Mouse (Mus musculus) midbrain, embryonic 16.5 days (tissue): Measurements from ENCODE around the gene Id2. TPM values are rescaled to one million over a fixed set of nuclear protein-coding genes. Genes with fewer than 3 reads are reported as not detected.
A peak's percentile ranks its signal among the peaks of the same experiment; 100 is the strongest.

ENCODE experiments used
- ATAC-seq: fragments of 200-750 bp; cut with Nextera tagmentation; 2 replicates; pipeline ENCODE4 v1.8.0; 2017; ENCODE audit warnings: moderate TSS enrichment
- H3K27ac ChIP-seq: fragments of 300-500 bp; sonication (generic); 2 replicates; pipeline ENCODE4 v1.5.1; 2014; ENCODE audit warnings: mild to moderate bottlenecking, low read length, mixed read lengths
- H3K27me3 ChIP-seq: fragments of 300-500 bp; sonication (generic); 2 replicates; pipeline ENCODE4 v1.6.1; 2014; ENCODE audit warnings: low read depth, low read length, mixed read lengths; ENCODE audit not compliant: control insufficient read depth, insufficient read depth
- H3K36me3 ChIP-seq: fragments of 300-500 bp; sonication (generic); 2 replicates; pipeline ENCODE4 v1.6.1; 2014; ENCODE audit warnings: mild to moderate bottlenecking, low read length, moderate library complexity, mixed read lengths; ENCODE audit not compliant: control insufficient read depth, insufficient read depth
- H3K4me1 ChIP-seq: fragments of 300-500 bp; sonication (generic); 2 replicates; pipeline ENCODE4 v1.6.1; 2014; ENCODE audit warnings: mild to moderate bottlenecking, low read length, mixed read lengths; ENCODE audit not compliant: control insufficient read depth, insufficient read depth
- H3K4me2 ChIP-seq: fragments of 300-500 bp; sonication (generic); 2 replicates; pipeline ENCODE4 v1.6.1; 2014; ENCODE audit warnings: mild to moderate bottlenecking, low read length, mixed read lengths
- H3K4me3 ChIP-seq: fragments of 300-500 bp; sonication (generic); 2 replicates; pipeline ENCODE4 v1.5.1; 2014; ENCODE audit warnings: low read depth, mild to moderate bottlenecking, low read length, moderate library complexity, mixed read lengths
- H3K9ac ChIP-seq: fragments of 300-500 bp; sonication (generic); 2 replicates; pipeline ENCODE4 v1.6.1; 2014; ENCODE audit warnings: low read depth, low read length, mixed read lengths
- H3K9me3 ChIP-seq: fragments of 300-500 bp; sonication (generic); replicated peaks from 2 replicates; pipeline ENCODE4 v1.6.1; 2014; ENCODE audit warnings: mild to moderate bottlenecking, low read length, mixed read lengths; ENCODE audit not compliant: control insufficient read depth, poor library complexity, severe bottlenecking
- WGBS: fragments of 180-500 bp; shearing (Covaris S2); extraction: QIAGEN DNeasy Blood & Tissue Kit; methylation state at CpG from one replicate; pipeline ENCODE4 v1.1.7; 2014; 5-methylcytosine and 5-hydroxymethylcytosine counted together
- polyA plus RNA-seq: library from polyadenylated mRNA; unstranded; fragments of >200 nt; fragmentation: Nextera tagmentation; extraction: Ambion mirVana; gene quantifications from 2 replicates; pipeline ENCODE4 v1.2.1, GENCODE M21; 2015

The Id2 gene
- polyA plus RNA-seq, 1 experiment from 2014 or later: 176 TPM

DNA sequence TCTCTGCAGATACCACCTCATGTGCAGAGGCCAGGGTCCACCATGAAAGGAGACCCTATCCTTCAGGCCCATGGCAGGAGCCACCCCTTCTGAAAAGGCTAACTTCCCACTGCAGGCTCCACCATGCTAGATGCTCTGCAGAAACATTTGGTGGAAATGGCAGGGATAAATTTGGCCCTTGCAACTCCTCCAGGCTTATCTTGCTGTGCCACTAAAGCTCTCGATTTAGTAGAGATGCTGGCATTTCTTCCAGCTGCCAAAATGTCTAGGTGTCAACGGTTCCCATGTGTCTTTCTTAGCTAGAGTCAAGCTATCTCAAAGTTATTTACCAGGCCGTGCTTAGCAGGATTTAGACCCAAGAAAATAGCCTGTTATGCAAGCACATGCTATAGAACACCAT lies 22.6 kb downstream of the Id2 start:
- no peak for ATAC-seq
- Histone ChIP-seq H3K4me3 (no peak overlapping the region), H3K27ac (no peak overlapping the region), H3K36me3 (no peaks in the 10 kb centered on the region), H3K9me3 (no peaks in the 10 kb centered on the region), H3K4me1 (no peaks in the 10 kb centered on the region), H3K9ac (no peak overlapping the region), H3K4me2 (no peak overlapping the region), H3K27me3 (no peaks in the 10 kb centered on the region)
- WGBS: 86% methylated on average over 3 of the region's 3 CpGs

DNA sequence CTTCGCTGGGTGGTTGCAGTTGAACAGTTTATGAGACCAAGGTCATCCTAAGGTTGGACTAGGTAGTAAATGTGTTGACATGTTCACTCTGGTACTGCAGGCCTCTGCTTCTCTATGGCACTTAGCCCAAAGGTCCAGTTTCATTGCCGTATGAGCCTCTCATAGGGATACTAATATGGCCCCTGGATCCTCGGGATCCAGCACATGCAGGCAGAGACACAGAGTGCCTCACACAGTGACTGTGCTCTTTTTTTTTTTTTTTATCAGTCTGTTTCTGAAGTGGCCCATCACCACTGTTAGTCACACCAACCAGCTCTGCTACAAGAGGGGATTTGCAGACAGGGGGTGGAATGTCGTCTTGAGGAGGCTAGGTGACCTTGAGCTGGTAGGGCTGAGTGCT lies 23.6 kb downstream of the Id2 start:
- H3K4me3 ChIP-seq: no peak overlapping the region
- H3K4me2 ChIP-seq: no peak overlapping the region
- no peaks in the 10 kb centered on the region for H3K27me3 ChIP-seq
- no peak overlapping the region for H3K9ac ChIP-seq
- H3K27ac ChIP-seq: no peak overlapping the region
- no peaks in the 10 kb centered on the region for H3K9me3 ChIP-seq
- whole genome bisulfite sequencing: 80% methylated on average over 4 of the region's 4 CpGs
- H3K4me1 ChIP-seq: no peaks in the 10 kb centered on the region
- ATAC-seq: no peak
- H3K36me3 ChIP-seq: no peaks in the 10 kb centered on the region

DNA sequence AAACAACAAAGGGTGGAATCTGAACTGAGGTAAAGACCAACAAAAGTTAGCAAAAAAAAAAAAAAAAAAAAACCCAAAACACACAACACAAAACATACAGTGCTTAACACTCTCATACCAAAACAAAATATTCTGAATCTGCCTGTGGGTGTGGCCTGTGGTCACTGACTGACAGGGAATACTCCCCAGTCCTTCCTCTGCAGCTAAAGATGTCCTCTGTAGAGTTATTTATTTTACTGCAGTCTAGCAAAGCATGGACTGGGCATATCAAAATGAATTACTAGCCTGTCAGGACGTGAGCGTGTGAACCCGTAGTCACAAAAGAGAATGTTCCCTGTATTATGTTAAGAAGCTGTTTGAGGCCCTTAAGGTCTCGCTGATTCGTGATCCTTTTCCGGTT lies 34.7 kb downstream of the Id2 start:
- Histone ChIP-seq H3K4me2 (no peak overlapping the region), H3K27ac (no peak overlapping the region), H3K9ac (no peak overlapping the region), H3K27me3 (no peaks in the 10 kb centered on the region), H3K4me3 (no peak overlapping the region), H3K36me3 (peaks cover 11% of the 10 kb centered on the region), H3K9me3 (no peaks in the 10 kb centered on the region), H3K4me1 (no peaks in the 10 kb centered on the region)
- no peak; the same call in 1 of the 2 replicates for ATAC-seq
- WGBS: 66% methylated on average over 6 of the region's 6 CpGs

DNA sequence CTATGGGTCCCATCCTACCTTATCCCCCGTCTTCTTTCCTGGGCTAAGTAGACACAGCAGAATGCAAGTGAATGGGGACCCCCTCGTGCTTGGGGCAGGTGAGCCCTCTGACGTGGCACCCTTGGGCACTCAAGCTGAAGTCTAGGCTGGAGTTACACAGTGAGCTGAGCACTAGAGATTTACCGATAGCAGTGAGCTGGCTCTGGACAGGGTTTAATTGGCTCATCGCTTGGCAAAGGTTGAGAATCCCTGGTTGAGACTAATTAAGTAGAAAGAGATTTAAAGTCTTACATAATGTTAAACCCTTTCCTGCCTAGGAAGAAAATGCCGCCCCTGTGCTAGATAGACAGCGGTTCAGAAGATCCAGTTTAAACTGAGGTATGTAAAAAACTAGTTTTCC lies 36.0 kb downstream of the Id2 start:
- Histone ChIP-seq H3K27ac (no peak overlapping the region; the same call in 1 of the 2 replicates), H3K36me3 (peaks cover 20% of the 10 kb centered on the region), H3K4me1 (no peaks in the 10 kb centered on the region), H3K4me2 (no peak overlapping the region), H3K9ac (no peak overlapping the region), H3K4me3 (no peak overlapping the region), H3K27me3 (no peaks in the 10 kb centered on the region), H3K9me3 (no peaks in the 10 kb centered on the region)
- ATAC-seq: no peak
- WGBS: 73% methylated on average over 7 of the region's 7 CpGs

DNA sequence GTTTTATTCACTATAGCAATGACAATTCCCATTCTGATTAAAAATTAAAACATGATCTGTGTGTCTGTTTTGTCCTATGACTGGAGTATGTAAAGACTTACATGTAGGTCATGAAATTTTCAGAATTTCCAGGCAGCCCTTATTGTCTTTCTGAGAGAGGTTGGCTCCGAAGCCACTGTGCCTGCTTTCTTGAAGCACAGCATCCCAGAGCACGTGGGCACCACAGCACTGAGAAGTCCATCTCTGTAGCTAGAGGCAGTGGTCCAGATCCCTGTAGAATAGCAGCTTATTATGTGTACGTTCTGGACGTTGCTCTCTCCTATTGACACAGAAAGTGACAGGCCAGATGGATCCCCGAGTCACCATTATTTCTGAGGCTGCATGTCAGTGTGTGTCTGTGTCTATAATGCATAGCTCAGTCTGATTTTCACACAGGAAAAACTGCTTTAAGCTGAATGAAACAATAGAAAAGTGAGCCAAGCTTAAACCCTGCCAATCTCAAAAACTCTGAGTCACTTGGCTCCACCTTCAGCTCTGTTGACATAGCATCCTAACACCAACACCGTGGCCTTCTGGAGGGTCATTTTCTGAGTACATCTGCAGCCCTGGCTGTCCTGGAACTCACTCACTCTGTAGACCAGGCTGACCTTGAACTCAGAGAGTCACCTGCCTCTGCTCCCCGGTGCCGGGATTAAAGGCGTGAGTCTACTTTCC lies 37.3 kb downstream of the Id2 start:
- WGBS: 69% methylated on average over 9 of the region's 9 CpGs
- Histone ChIP-seq H3K4me3 (no peak overlapping the region), H3K36me3 (peaks cover 26% of the 10 kb centered on the region), H3K9me3 (no peaks in the 10 kb centered on the region), H3K4me1 (no peaks in the 10 kb centered on the region), H3K27ac (no peak overlapping the region), H3K4me2 (no peak overlapping the region), H3K9ac (no peak overlapping the region), H3K27me3 (no peaks in the 10 kb centered on the region)
- ATAC-seq: no peak

DNA sequence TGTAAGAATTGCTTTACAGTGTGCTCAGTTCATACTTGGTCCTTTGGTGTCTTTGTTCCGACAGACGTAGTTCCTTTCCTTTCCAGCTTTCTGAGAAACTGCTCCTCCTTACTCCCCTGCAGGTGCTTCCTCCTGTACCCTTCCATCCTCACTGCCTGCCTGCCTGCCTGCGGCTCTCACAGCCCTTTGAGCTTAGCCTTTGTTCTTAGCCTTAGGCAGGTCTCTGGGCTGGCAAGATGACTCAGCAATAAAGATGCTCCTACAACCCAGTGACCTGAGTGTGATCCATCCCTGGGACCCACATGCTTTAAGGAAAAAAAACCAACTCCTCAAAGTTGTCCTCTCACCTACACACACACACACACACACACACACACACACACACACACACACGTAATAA lies 42.0 kb downstream of the Id2 start:
- Histone ChIP-seq H3K4me3 (no peak overlapping the region), H3K4me1 (no peaks in the 10 kb centered on the region), H3K9me3 (no peaks in the 10 kb centered on the region), H3K4me2 (no peak overlapping the region), H3K9ac (no peak overlapping the region), H3K36me3 (peaks cover 44% of the 10 kb centered on the region), H3K27me3 (no peaks in the 10 kb centered on the region), H3K27ac (no peak overlapping the region)
- WGBS: 50% methylated on average over 4 of the region's 4 CpGs
- ATAC-seq: 0 out of 2 replicates have a peak, but pooled peaks have one; percentile 43

DNA sequence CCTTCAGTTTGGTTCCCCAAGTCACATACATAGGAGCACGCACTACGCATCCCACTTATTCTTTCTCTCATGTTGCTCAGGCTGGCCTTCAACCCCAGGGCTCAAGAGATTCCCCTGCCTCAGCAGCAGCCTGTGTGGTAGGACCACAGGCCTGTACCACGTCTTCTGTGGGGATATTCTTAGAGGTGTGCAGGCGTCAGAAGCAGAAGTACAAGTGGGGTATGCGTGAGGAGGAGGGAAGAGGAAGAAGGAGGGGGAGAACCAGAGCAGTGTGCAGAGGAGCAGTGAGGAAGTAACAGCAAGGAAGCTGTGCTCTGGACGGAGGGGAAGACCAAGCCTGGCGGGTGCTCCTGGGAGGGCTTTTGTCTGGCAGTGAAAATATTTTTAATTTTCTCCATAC lies 42.4 kb downstream of the Id2 start:
- Histone ChIP-seq H3K27ac (no peak overlapping the region), H3K9me3 (no peaks in the 10 kb centered on the region), H3K36me3 (peaks cover 43% of the 10 kb centered on the region), H3K27me3 (no peaks in the 10 kb centered on the region), H3K4me2 (no peak overlapping the region), H3K9ac (no peak overlapping the region), H3K4me3 (no peak overlapping the region), H3K4me1 (no peaks in the 10 kb centered on the region)
- WGBS: 75% methylated on average over 7 of the region's 7 CpGs
- 0 out of 2 replicates have a peak, but pooled peaks have one; percentile 14 for ATAC-seq

DNA sequence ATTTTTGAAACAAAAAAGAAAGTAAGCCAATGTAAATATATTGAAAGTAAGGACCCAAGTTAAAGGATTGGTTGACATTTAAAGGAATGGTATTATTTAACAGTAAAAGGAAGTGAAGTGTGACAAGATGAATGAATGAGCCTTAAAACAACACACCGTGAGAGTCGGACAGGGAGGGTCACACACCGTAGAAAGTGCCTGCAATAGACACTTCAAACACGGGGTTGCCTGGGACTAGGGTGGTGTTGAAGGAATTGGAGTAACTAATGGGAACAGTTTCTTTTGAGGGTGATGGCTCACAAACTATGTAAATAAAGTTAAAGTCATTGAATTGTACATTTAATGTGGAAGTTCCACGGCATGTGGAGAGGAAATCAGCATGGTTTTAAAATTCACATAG lies 47.7 kb downstream of the Id2 start:
- Histone ChIP-seq H3K9ac (no peak overlapping the region), H3K36me3 (peaks cover 23% of the 10 kb centered on the region), H3K4me2 (no peak overlapping the region), H3K27ac (no peak overlapping the region), H3K4me3 (no peak overlapping the region), H3K4me1 (no peaks in the 10 kb centered on the region), H3K9me3 (no peaks in the 10 kb centered on the region), H3K27me3 (no peaks in the 10 kb centered on the region)
- WGBS: 81% methylated on average over 5 of the region's 5 CpGs
- no peak for ATAC-seq

DNA sequence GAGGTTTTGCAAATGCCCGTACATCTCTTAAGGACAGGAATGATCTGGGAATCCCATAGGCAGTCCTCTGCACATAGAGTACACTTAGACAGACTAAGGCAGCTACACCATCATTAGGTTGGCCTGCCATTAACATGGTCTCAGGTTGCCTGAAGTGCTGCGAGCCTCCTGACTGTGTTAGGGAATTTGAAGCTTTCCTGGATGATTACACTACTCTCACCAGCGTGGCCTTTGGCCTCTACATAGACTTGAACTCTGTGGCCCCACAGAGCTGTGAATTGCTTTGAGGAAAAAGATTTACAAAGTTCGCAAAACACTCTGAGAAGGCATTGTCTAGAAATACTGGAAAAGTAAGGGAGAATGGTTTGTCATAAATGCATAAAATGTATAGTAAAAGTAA lies 52.4 kb downstream of the Id2 start:
- H3K27ac ChIP-seq: no peak overlapping the region
- H3K9me3 ChIP-seq: no peaks in the 10 kb centered on the region
- no peak overlapping the region for H3K9ac ChIP-seq
- H3K36me3 ChIP-seq: peaks cover 13% of the 10 kb centered on the region
- H3K4me3 ChIP-seq: no peak overlapping the region
- ATAC-seq: no peak
- H3K4me2 ChIP-seq: no peak overlapping the region
- 94% methylated on average over 4 of the region's 4 CpGs for WGBS
- no peaks in the 10 kb centered on the region for H3K27me3 ChIP-seq
- no peaks in the 10 kb centered on the region for H3K4me1 ChIP-seq
